Mouse (Mus musculus) right cerebral cortex, adult 18-20 months (tissue): ENCODE measurements around the gene Gm29427.

Experiments
- DNase-seq: peaks from one replicate; pipeline ENCODE4 v3.0.0; 2022; ENCODE audit warnings: mixed read lengths

Gm29427 gene

GRCm38 (mm10) chr1:130644103-130644502 is 71.5 kb downstream of the Gm29427 start:
- no peak for DNase-seq

GRCm38 (mm10) chr1:130640967-130641366 is 74.6 kb downstream of the Gm29427 start:
- DNase-seq, result no peak

- peak; percentile 35 for DNase-seq
Observed at GRCm38 (mm10) chr1:130633761-130634410, 81.7 kb downstream of the Gm29427 start.

- DNase-seq, result no peak
Observed at GRCm38 (mm10) chr1:130633316-130633715, 82.3 kb downstream of the Gm29427 start.

- no peak for DNase-seq
Observed at GRCm38 (mm10) chr1:130629521-130629920, 86.1 kb downstream of the Gm29427 start, which contains the start of gene Zp3r. Gene Zp3r (minus strand): TSS chr1:130629621.
